Mouse (Mus musculus) megakaryocyte progenitor cell, adult 5-6 weeks (primary cell): ENCODE results near the gene Serpina11. TPM values are rescaled to one million over a fixed set of nuclear protein-coding genes. Genes with fewer than 3 reads are reported as not detected.
"Not testable (repeated sequence)": the region's sequence is repeated elsewhere in the genome, so short reads cannot be mapped to it uniquely, and the experiment has no call there.

Experiments used
- ATAC-seq: replicated peaks from 2 replicates; pipeline ENCODE4 v1.8.0; 2016; ENCODE audit warnings: mild to moderate bottlenecking, moderate TSS enrichment, inconsistent platforms; ENCODE audit not compliant: poor library complexity
- total RNA-seq, 2 experiments: library from RNA; stranded (forward) in 1 of 2; stranded (reverse) in 1 of 2; fragments of 157-497, 149-512 nt in 1 of 2; fragments of 200-1000 nt in 1 of 2; gene quantifications; 2 replicates each; pipeline versions ENCODE4 v1.2.3 to v1.2.4; 2015 to 2017

Serpina11 gene
- total RNA-seq, 2 experiments from 2014 or later: not detected

GRCm38 (mm10) chr12:103977060-103977459 lies 12.7 kb downstream of the Serpina11 start:
- no peak for ATAC-seq

GRCm38 (mm10) chr12:103971080-103971479 lies 18.7 kb downstream of the Serpina11 start:
- ATAC-seq: no peak

- ATAC-seq: no peak
Observed at GRCm38 (mm10) chr12:103969577-103970116, 20.1 kb downstream of the Serpina11 start.

GRCm38 (mm10) chr12:103966761-103967160 lies 23.0 kb downstream of the Serpina11 start:
- ATAC-seq: no peak

- no peak for ATAC-seq
Observed at GRCm38 (mm10) chr12:103963288-103963687, 26.5 kb downstream of the Serpina11 start.

- no peak for ATAC-seq
Observed at GRCm38 (mm10) chr12:103962860-103963259, 26.9 kb downstream of the Serpina11 start.

GRCm38 (mm10) chr12:103962337-103962736 lies 27.4 kb downstream of the Serpina11 start:
- no peak for ATAC-seq

GRCm38 (mm10) chr12:103961716-103962115 lies 28.0 kb downstream of the Serpina11 start:
- ATAC-seq: no peak

GRCm38 (mm10) chr12:103958798-103959197 lies 31.0 kb downstream of the Serpina11 start, which contains the start of gene Serpina1e:
Serpina1e (minus strand) TSS chr12:103958975.
- no peak for ATAC-seq

GRCm38 (mm10) chr12:103956555-103956954 lies 33.2 kb downstream of the Serpina11 start:
- ATAC-seq: not testable (repeated sequence)

- not testable (repeated sequence) for ATAC-seq
Observed at GRCm38 (mm10) chr12:103952972-103953371, 36.8 kb downstream of the Serpina11 start.

GRCm38 (mm10) chr12:103946243-103946642 lies 43.5 kb downstream of the Serpina11 start:
- no peak for ATAC-seq

Other genes starting within 250 kb of the Serpina11 start
- gene Serpina1d, start 216.4 kb downstream of the Serpina11 start, total RNA-seq (2015): not detected in 2 replicates
- not detected in 2 replicates for gene Serpina1d, start 216.4 kb downstream of the Serpina11 start, total RNA-seq (2017)
- not detected in 2 replicates for gene Serpina1b, start 159.6 kb downstream of the Serpina11 start, total RNA-seq (2015)
- not detected in 2 replicates for gene Serpina1b, start 159.6 kb downstream of the Serpina11 start, total RNA-seq (2017)
- gene Serpina1a, start 126.4 kb downstream of the Serpina11 start, total RNA-seq (2015): not detected in 2 replicates
- gene Serpina1a, start 126.4 kb downstream of the Serpina11 start, total RNA-seq (2017): not detected in 2 replicates
- not detected in 2 replicates for gene Serpina1c, start 85.1 kb downstream of the Serpina11 start, total RNA-seq (2015)
- gene Serpina1c, start 85.1 kb downstream of the Serpina11 start, total RNA-seq (2017): not detected in 2 replicates
- gene Serpina1e, start 31.0 kb downstream of the Serpina11 start, total RNA-seq (2015): not detected in 2 replicates
- not detected in 2 replicates for gene Serpina1e, start 31.0 kb downstream of the Serpina11 start, total RNA-seq (2017)
- gene Serpina9, start 23.8 kb upstream of the Serpina11 start, total RNA-seq (2015): not detected in 2 replicates
- gene Serpina9, start 23.8 kb upstream of the Serpina11 start, total RNA-seq (2017): not detected in 2 replicates
- 0.24 TPM in 1 of 2 replicates, not detected in the other for gene Serpina12, start 54.5 kb upstream of the Serpina11 start, total RNA-seq (2015)
- gene Serpina12, start 54.5 kb upstream of the Serpina11 start, total RNA-seq (2017): 0.30 TPM in 1 of 2 replicates, not detected in the other
- gene Serpina5, start 111.2 kb upstream of the Serpina11 start, total RNA-seq (2015): not detected in 2 replicates
- gene Serpina5, start 111.2 kb upstream of the Serpina11 start, total RNA-seq (2017): not detected in 2 replicates
- not detected in 2 replicates for gene Serpina3a, start 122.8 kb upstream of the Serpina11 start, total RNA-seq (2015)
- gene Serpina3a, start 122.8 kb upstream of the Serpina11 start, total RNA-seq (2017): not detected in 2 replicates
- gene Serpina3b, start 138.0 kb upstream of the Serpina11 start, total RNA-seq (2015): not detected in 2 replicates
- gene Serpina3b, start 138.0 kb upstream of the Serpina11 start, total RNA-seq (2017): not detected in 2 replicates
- not detected in 2 replicates for gene Serpina3c, start 163.9 kb upstream of the Serpina11 start, total RNA-seq (2015)
- not detected in 2 replicates for gene Serpina3c, start 163.9 kb upstream of the Serpina11 start, total RNA-seq (2017)
- 1.7 and 2.1 TPM in 2 replicates for gene Serpina3f, start 224.6 kb upstream of the Serpina11 start, total RNA-seq (2015)
- gene Serpina3f, start 224.6 kb upstream of the Serpina11 start, total RNA-seq (2017): 1.2 and 1.4 TPM in 2 replicates
- 14.9 and 26.9 TPM in 2 replicates for gene Serpina3g, start 246.3 kb upstream of the Serpina11 start, total RNA-seq (2015)
- 17.9 and 22.6 TPM in 2 replicates for gene Serpina3g, start 246.3 kb upstream of the Serpina11 start, total RNA-seq (2017)